Mouse (Mus musculus) T-helper 17 cell (primary cell): ENCODE results near the gene Cdkn2aip.

ENCODE experiments used
- in situ Hi-C, 2 experiments: fragments of 300-600 bp; cut with MboI, MseI; formaldehyde crosslinking; loops; 1 replicate in 1 of 2; 2 replicates in 1 of 2; pipeline ENCODE4 v1.15.1; 2025; ENCODE audit warnings: high pct_unique_total_duplicates in 2 of 2

Cdkn2aip gene

DNA sequence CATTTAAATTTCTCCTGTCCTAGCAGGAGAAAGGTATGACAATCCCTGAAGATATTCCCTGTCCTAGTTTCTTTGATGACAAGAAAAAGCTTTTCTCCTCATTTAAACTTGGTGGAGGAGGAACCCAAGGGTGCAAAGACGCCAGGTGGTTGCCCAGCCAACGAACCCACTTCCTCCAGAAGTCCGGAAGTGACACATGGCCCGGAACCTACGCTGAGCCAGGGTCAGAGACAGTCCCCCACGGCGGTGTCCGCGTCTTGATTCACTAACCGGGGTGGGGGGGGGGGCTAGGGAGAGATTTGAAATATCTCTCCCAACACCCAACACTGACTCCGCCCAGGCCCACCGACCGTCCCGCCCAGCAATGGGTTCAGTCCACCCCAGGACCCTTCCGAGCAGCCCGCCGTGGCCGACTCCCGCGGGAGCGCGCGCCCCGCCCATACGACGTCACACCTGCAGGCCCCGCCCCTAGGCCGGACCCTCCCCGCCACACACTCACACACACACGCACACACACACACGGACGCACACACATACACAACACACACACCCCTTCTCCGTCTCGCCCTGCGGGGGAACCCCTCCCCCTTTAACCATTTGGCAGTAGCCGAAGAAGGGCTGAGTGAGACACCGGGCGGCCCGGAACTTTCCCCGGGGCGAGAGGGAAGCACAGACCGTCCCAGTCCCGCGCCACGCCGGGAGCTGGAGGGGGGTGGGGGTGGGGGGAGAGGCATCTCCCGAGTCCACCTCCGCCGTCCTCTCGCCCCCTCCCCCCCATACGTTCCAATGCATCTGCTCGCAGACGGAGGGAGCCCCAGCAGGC, 40.2 kb downstream of the Cdkn2aip start:
- in situ Hi-C loops = no loop called here

DNA sequence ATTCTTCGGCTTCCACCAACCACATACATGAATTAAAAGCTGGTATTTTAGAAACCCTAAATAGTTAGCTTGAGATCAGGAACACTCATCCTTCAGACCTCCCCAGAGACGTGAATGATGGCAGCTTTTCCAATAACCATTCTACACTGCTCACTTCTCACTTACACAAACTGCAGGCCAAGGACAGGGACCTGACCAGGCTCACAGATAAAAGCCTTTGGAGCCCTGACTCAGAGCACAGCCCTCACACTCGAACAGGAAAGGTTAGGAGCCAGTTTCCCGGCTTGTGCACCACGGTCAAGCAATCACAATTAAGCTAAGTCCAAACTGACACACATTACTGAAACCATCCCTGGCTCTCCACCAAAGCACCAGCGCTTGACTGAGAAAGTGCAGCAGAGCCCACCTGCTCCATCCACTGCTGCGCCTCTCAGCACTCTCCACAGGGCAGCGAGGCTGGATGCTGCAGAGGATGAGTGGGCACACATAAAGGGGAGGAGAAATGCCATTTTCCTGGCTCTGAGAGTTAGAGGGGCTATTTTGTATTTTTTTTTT, 49.4 kb downstream of the Cdkn2aip start:
- in situ Hi-C loops = no loop called here

DNA sequence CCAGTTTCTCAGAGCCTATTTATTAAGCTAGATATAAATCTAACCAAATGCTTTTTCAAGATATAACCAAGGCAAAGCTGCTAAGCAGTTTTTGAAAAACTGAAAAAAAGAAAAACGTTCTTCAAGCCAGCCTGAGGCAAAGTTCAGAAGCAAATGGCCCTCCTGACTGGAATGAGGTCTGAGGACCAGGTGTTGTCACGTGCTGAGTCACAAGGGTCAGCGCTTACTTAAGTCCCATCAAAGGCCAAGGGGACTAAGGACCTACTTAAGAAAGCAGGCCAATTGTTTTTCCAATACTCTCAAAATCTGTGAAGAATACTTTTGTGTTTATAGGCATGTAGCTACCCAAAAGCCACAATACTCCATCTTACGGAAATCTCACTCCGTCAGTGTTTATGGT, 50.5 kb downstream of the Cdkn2aip start:
- in situ Hi-C loops = no loop called here

GRCm38 (mm10) chr8:47662716-47663115, 51.0 kb downstream of the Cdkn2aip start:
- in situ Hi-C loops = no loop called here

- in situ Hi-C loops = no loop called here
These were observed 53.3 kb downstream of the Cdkn2aip start for GRCm38 (mm10) chr8:47660394-47660793.

- in situ Hi-C loops = no loop called here
These were observed 54.3 kb downstream of the Cdkn2aip start for GRCm38 (mm10) chr8:47659463-47659862.
